Mouse (Mus musculus): ENCODE results near the gene Ap2a1. TPM values are rescaled to one million over a fixed set of nuclear protein-coding genes. Genes with fewer than 3 reads are reported as not detected.

Gene Ap2a1
- polyA plus RNA-seq, 1 experiment from 2014 or later: 77.3 TPM

GRCm38 (mm10) chr7:44895593-44896434 lies 33.5 kb downstream of the Ap2a1 start, which contains the start of gene Fuz:
TSS of gene Fuz (plus strand) at chr7:44896079.
- WGBS (ENCODE audit: insufficient replicate concordance): 2% methylated on average over 34 of the region's 34 CpGs
- peak within 1 kb of the TSS; percentile 79 for H3K4me2 ChIP-seq
- peak within 1 kb of the TSS; percentile 77 for H3K9ac ChIP-seq (ENCODE audit: low read depth, low read length)
- peaks cover 17% of the 10 kb centered on the region for H3K4me1 ChIP-seq (ENCODE audit: control insufficient read depth, insufficient read depth, low read length)
- H3K27ac ChIP-seq (ENCODE audit: low read depth, low read length): peak within 1 kb of the TSS; percentile 72
- H3K9me3 ChIP-seq (replicated peaks; ENCODE audit: control insufficient read depth, low read length): no peaks in the 10 kb centered on the region
- peak within 1 kb of the TSS; percentile 51 for H3K4me3 ChIP-seq (ENCODE audit: low read depth, low read length)
- 0 out of 2 replicates have a peak, but pooled peaks have one; percentile 18 for ATAC-seq (replicated peaks; ENCODE audit: insufficient number of reproducible peaks, low FRiP score, low TSS enrichment)
- no peaks in the 10 kb centered on the region for H3K27me3 ChIP-seq (ENCODE audit: control insufficient read depth, insufficient read depth, low read length)
- H3K36me3 ChIP-seq (ENCODE audit: control insufficient read depth, insufficient read depth, low read length): no peaks in the 10 kb centered on the region; the same call in 1 of the 2 replicates

DNA sequence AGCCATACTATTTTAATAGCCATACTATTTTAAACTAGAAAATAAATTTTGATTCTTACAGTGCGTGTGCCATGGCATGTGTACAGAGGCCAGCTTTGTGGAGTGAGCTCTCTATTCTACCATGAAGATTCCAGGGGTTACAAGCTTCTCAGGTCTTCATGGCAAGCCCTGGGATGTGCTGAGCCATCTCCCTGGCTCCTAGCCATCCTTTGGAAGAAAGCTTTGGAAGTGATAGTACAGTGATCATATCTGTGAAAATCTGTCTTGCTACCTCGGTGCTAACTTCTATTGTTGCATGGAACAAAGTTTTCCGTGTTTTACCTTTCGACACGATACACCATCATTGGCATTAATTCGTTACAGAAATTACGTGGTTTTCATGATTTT lies 34.1 kb downstream of the Ap2a1 start:
- no peak for ATAC-seq (replicated peaks; ENCODE audit: insufficient number of reproducible peaks, low FRiP score, low TSS enrichment)
- Histone ChIP-seq H3K9ac (ENCODE audit: low read depth, low read length) (no peak overlapping the region), H3K9me3 (replicated peaks; ENCODE audit: control insufficient read depth, low read length) (no peaks in the 10 kb centered on the region), H3K36me3 (ENCODE audit: control insufficient read depth, insufficient read depth, low read length) (no peaks in the 10 kb centered on the region; the same call in 1 of the 2 replicates), H3K4me2 (peak overlapping the region; percentile 79), H3K27ac (ENCODE audit: low read depth, low read length) (peak overlapping the region; percentile 72; the same call in 1 of the 2 replicates), H3K27me3 (ENCODE audit: control insufficient read depth, insufficient read depth, low read length) (no peaks in the 10 kb centered on the region), H3K4me1 (ENCODE audit: control insufficient read depth, insufficient read depth, low read length) (peaks cover 20% of the 10 kb centered on the region), H3K4me3 (ENCODE audit: low read depth, low read length) (peak overlapping the region; percentile 51)
- 73% methylated on average over 7 of the region's 7 CpGs for WGBS (ENCODE audit: insufficient replicate concordance)

DNA sequence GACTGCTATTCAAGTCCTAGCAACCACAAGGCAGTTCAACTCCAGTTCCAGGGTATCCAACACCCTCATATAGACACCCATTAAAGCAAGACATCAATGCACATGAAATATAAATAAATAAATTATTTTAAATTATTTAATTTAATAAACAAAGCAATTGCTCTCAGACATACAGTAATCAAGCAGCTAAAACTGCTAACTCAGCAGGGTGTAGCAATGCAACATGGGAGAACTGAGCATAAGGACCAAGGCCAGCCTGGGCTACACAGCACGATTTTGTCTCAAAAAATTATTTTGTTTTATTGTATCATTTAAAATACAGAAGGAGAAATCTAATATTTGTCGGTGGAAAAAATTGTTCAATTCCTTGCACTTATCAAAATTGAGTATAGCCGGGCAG lies 35.1 kb downstream of the Ap2a1 start:
- Histone ChIP-seq H3K4me3 (ENCODE audit: low read depth, low read length) (no peak overlapping the region), H3K9ac (ENCODE audit: low read depth, low read length) (no peak overlapping the region), H3K9me3 (replicated peaks; ENCODE audit: control insufficient read depth, low read length) (no peaks in the 10 kb centered on the region), H3K27ac (ENCODE audit: low read depth, low read length) (no peak overlapping the region), H3K4me1 (ENCODE audit: control insufficient read depth, insufficient read depth, low read length) (peaks cover 22% of the 10 kb centered on the region), H3K36me3 (ENCODE audit: control insufficient read depth, insufficient read depth, low read length) (no peaks in the 10 kb centered on the region; the same call in 1 of the 2 replicates), H3K27me3 (ENCODE audit: control insufficient read depth, insufficient read depth, low read length) (no peaks in the 10 kb centered on the region), H3K4me2 (no peak overlapping the region)
- no peak for ATAC-seq (replicated peaks; ENCODE audit: insufficient number of reproducible peaks, low FRiP score, low TSS enrichment)
- 77% methylated on average over 3 of the region's 3 CpGs for WGBS (ENCODE audit: insufficient replicate concordance)

- no peak for ATAC-seq (replicated peaks; ENCODE audit: insufficient number of reproducible peaks, low FRiP score, low TSS enrichment)
- Histone ChIP-seq H3K9ac (ENCODE audit: low read depth, low read length) (no peak overlapping the region), H3K27ac (ENCODE audit: low read depth, low read length) (peak overlapping the region; percentile 70), H3K4me3 (ENCODE audit: low read depth, low read length) (peak overlapping the region; percentile 14; the same call in 1 of the 2 replicates), H3K36me3 (ENCODE audit: control insufficient read depth, insufficient read depth, low read length) (no peaks in the 10 kb centered on the region), H3K9me3 (replicated peaks; ENCODE audit: control insufficient read depth, low read length) (no peaks in the 10 kb centered on the region), H3K27me3 (ENCODE audit: control insufficient read depth, insufficient read depth, low read length) (no peaks in the 10 kb centered on the region), H3K4me1 (ENCODE audit: control insufficient read depth, insufficient read depth, low read length) (peaks cover 20% of the 10 kb centered on the region), H3K4me2 (peak overlapping the region; percentile 45)
- 29% methylated on average over 8 of the region's 8 CpGs for WGBS (ENCODE audit: insufficient replicate concordance)
These were observed 36.1 kb downstream of the Ap2a1 start for GRCm38 (mm10) chr7:44893197-44893596.

GRCm38 (mm10) chr7:44892276-44892921 lies 36.9 kb downstream of the Ap2a1 start, which contains the start of gene Med25:
TSS of gene Med25 (minus strand) at chr7:44892712.
- peak within 1 kb of the TSS; percentile 91 for H3K9ac ChIP-seq (ENCODE audit: low read depth, low read length)
- H3K36me3 ChIP-seq (ENCODE audit: control insufficient read depth, insufficient read depth, low read length): no peaks in the 10 kb centered on the region
- no peaks in the 10 kb centered on the region for H3K27me3 ChIP-seq (ENCODE audit: control insufficient read depth, insufficient read depth, low read length)
- H3K4me1 ChIP-seq (ENCODE audit: control insufficient read depth, insufficient read depth, low read length): peaks cover 20% of the 10 kb centered on the region
- peak within 1 kb of the TSS; percentile 85 for H3K4me2 ChIP-seq
- WGBS (ENCODE audit: insufficient replicate concordance): under 1% methylated on average over 56 of the region's 56 CpGs
- H3K9me3 ChIP-seq (replicated peaks; ENCODE audit: control insufficient read depth, low read length): no peaks in the 10 kb centered on the region
- H3K4me3 ChIP-seq (ENCODE audit: low read depth, low read length): peak within 1 kb of the TSS; percentile 81
- peak; percentile 69 for ATAC-seq (replicated peaks; ENCODE audit: insufficient number of reproducible peaks, low FRiP score, low TSS enrichment)
- H3K27ac ChIP-seq (ENCODE audit: low read depth, low read length): peak within 1 kb of the TSS; percentile 90

DNA sequence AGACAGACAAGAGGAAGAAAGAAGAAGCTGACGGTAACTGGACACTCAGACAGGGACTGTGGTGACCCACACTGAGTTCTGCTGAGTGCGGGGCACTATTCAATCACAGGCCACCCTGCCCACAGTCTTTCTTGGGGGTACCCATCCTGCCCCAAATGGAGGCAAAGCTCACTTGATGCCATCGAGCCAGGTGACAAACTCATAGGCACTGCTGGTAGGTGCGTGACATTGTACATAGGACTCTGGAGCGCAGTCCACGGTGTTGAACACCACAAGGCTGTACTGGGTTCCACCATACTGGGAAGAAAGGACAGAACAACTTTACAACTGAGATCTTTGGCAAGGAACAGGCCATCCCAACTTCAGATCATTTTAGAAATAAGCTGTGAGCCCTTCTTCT lies 37.7 kb downstream of the Ap2a1 start:
- no peaks in the 10 kb centered on the region for H3K27me3 ChIP-seq (ENCODE audit: control insufficient read depth, insufficient read depth, low read length)
- H3K4me1 ChIP-seq (ENCODE audit: control insufficient read depth, insufficient read depth, low read length): peaks cover 18% of the 10 kb centered on the region
- H3K4me2 ChIP-seq: peak overlapping the region; percentile 85
- WGBS (ENCODE audit: insufficient replicate concordance): 27% methylated on average over 6 of the region's 6 CpGs
- no peaks in the 10 kb centered on the region for H3K9me3 ChIP-seq (replicated peaks; ENCODE audit: control insufficient read depth, low read length)
- peak overlapping the region; percentile 90 for H3K27ac ChIP-seq (ENCODE audit: low read depth, low read length)
- no peaks in the 10 kb centered on the region for H3K36me3 ChIP-seq (ENCODE audit: control insufficient read depth, insufficient read depth, low read length)
- ATAC-seq (replicated peaks; ENCODE audit: insufficient number of reproducible peaks, low FRiP score, low TSS enrichment): no peak
- H3K9ac ChIP-seq (ENCODE audit: low read depth, low read length): peak overlapping the region; percentile 91
- H3K4me3 ChIP-seq (ENCODE audit: low read depth, low read length): peak overlapping the region; percentile 81

DNA sequence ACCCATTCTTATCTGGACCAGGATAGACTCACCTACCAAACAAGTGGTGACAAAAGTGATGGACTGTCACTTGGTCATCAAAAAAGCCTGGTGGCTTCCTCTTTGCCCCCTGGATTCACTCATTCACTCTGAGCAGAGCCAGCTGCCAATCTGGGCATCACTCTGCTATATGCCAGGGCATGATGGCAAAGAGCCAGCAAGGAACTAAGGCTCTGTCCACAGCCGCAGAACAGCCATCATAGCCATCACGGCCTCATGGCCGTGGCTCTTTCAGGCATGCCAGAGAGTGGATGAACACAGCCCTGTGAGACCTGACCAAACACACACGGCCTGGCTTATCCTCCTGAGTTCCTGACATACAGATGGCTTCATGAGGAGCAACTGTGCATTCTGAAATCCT lies 38.6 kb downstream of the Ap2a1 start:
- Histone ChIP-seq H3K9me3 (replicated peaks; ENCODE audit: control insufficient read depth, low read length) (no peaks in the 10 kb centered on the region), H3K27me3 (ENCODE audit: control insufficient read depth, insufficient read depth, low read length) (no peaks in the 10 kb centered on the region), H3K27ac (ENCODE audit: low read depth, low read length) (no peak overlapping the region), H3K36me3 (ENCODE audit: control insufficient read depth, insufficient read depth, low read length) (no peaks in the 10 kb centered on the region), H3K4me2 (peak overlapping the region; percentile 85), H3K9ac (ENCODE audit: low read depth, low read length) (peak overlapping the region; percentile 2; the same call in 1 of the 2 replicates), H3K4me3 (ENCODE audit: low read depth, low read length) (peak overlapping the region; percentile 4; the same call in 1 of the 2 replicates), H3K4me1 (ENCODE audit: control insufficient read depth, insufficient read depth, low read length) (peaks cover 15% of the 10 kb centered on the region)
- ATAC-seq (replicated peaks; ENCODE audit: insufficient number of reproducible peaks, low FRiP score, low TSS enrichment): no peak
- WGBS (ENCODE audit: insufficient replicate concordance): 90% methylated on average over 4 of the region's 4 CpGs

GRCm38 (mm10) chr7:44890180-44890579 lies 39.1 kb downstream of the Ap2a1 start:
- ATAC-seq (replicated peaks; ENCODE audit: insufficient number of reproducible peaks, low FRiP score, low TSS enrichment): no peak
- Histone ChIP-seq H3K4me3 (ENCODE audit: low read depth, low read length) (no peak overlapping the region), H3K27me3 (ENCODE audit: control insufficient read depth, insufficient read depth, low read length) (no peaks in the 10 kb centered on the region), H3K4me2 (no peak overlapping the region; the same call in 1 of the 2 replicates), H3K9me3 (replicated peaks; ENCODE audit: control insufficient read depth, low read length) (no peaks in the 10 kb centered on the region), H3K9ac (ENCODE audit: low read depth, low read length) (no peak overlapping the region), H3K27ac (ENCODE audit: low read depth, low read length) (no peak overlapping the region), H3K4me1 (ENCODE audit: control insufficient read depth, insufficient read depth, low read length) (peaks cover 15% of the 10 kb centered on the region), H3K36me3 (ENCODE audit: control insufficient read depth, insufficient read depth, low read length) (no peaks in the 10 kb centered on the region)
- WGBS (ENCODE audit: insufficient replicate concordance): 79% methylated on average over 7 of the region's 7 CpGs

All from heart, embryonic 11.5 days (tissue).